Mouse (Mus musculus) limb, embryonic 12.5 days (tissue): ENCODE measurements around the gene Slc15a1. TPM values are rescaled to one million over a fixed set of nuclear protein-coding genes. Genes with fewer than 3 reads are reported as not detected.
A peak's percentile ranks its signal among the peaks of the same experiment; 100 is the strongest.

Experiments used
- ATAC-seq: fragments of 200-750 bp; cut with Nextera tagmentation; 2 replicates; pipeline ENCODE4 v1.8.0; 2017; ENCODE audit warnings: low read depth, moderate TSS enrichment; ENCODE audit not compliant: insufficient number of reproducible peaks, insufficient read depth, low FRiP score, low TSS enrichment
- H3K27ac ChIP-seq: fragments of 300-500 bp; sonication (generic); 2 replicates; pipeline ENCODE4 v1.5.1; 2016; ENCODE audit warnings: mild to moderate bottlenecking, moderate library complexity
- H3K27me3 ChIP-seq: fragments of 300-500 bp; sonication (generic); 2 replicates; pipeline ENCODE4 v1.6.1; 2016; ENCODE audit warnings: mild to moderate bottlenecking, moderate library complexity
- H3K36me3 ChIP-seq: fragments of 300-500 bp; sonication (generic); 2 replicates; pipeline ENCODE4 v1.6.1; 2016; ENCODE audit warnings: mild to moderate bottlenecking, moderate library complexity
- H3K4me1 ChIP-seq: fragments of 300-500 bp; sonication (generic); replicated peaks from 2 replicates; pipeline ENCODE4 v1.6.1; 2016
- H3K4me2 ChIP-seq: fragments of 300-500 bp; sonication (generic); 2 replicates; pipeline ENCODE4 v1.6.1; 2016; ENCODE audit warnings: mild to moderate bottlenecking, moderate library complexity
- H3K4me3 ChIP-seq: fragments of 300-500 bp; sonication (generic); replicated peaks from 2 replicates; pipeline ENCODE4 v1.5.1; 2016; ENCODE audit warnings: mild to moderate bottlenecking
- H3K9ac ChIP-seq: fragments of 300-500 bp; sonication (generic); replicated peaks from 2 replicates; pipeline ENCODE4 v1.6.1; 2016; ENCODE audit warnings: mild to moderate bottlenecking, moderate library complexity
- H3K9me3 ChIP-seq: fragments of 300-500 bp; sonication (generic); 2 replicates; pipeline ENCODE4 v1.6.1; 2016; ENCODE audit warnings: mild to moderate bottlenecking, moderate library complexity
- WGBS: fragments of 180-500 bp; shearing (Covaris S2); methylation state at CpG from one replicate; pipeline ENCODE4 v1.1.7; 2016; 5-methylcytosine and 5-hydroxymethylcytosine counted together
- polyA plus RNA-seq: library from polyadenylated mRNA; unstranded; fragments of >200 nt; fragmentation: Nextera tagmentation; extraction: Ambion mirVana; gene quantifications from 2 replicates; pipeline ENCODE4 v1.2.1, GENCODE M21; 2016

Slc15a1 gene
- polyA plus RNA-seq, 1 experiment from 2014 or later = not detected

GRCm38 (mm10) chr14:121527201-121527600 is 22.1 kb upstream of the Slc15a1 start:
- Histone ChIP-seq H3K4me2 (no peak overlapping the region), H3K9ac (no peak overlapping the region), H3K9me3 (no peaks in the 10 kb centered on the region), H3K27me3 (peaks cover 7% of the 10 kb centered on the region; the same call in 1 of the 2 replicates), H3K4me3 (no peak overlapping the region), H3K4me1 (no peaks in the 10 kb centered on the region), H3K36me3 (no peaks in the 10 kb centered on the region), H3K27ac (no peak overlapping the region)
- no peak for ATAC-seq
- WGBS = 79% methylated on average over 1 of the region's 1 CpGs

- H3K9me3 ChIP-seq = no peaks in the 10 kb centered on the region
- H3K4me2 ChIP-seq = no peak overlapping the region
- H3K4me3 ChIP-seq = no peak overlapping the region
- H3K4me1 ChIP-seq = no peaks in the 10 kb centered on the region
- no peak overlapping the region for H3K9ac ChIP-seq
- ATAC-seq = no peak
- no peaks in the 10 kb centered on the region for H3K27me3 ChIP-seq
- no peak overlapping the region for H3K27ac ChIP-seq
- no peaks in the 10 kb centered on the region for H3K36me3 ChIP-seq
- 85% methylated on average over 4 of the region's 4 CpGs for WGBS
Observed at GRCm38 (mm10) chr14:121521709-121522108, 16.7 kb upstream of the Slc15a1 start.

- ATAC-seq = no peak
- Histone ChIP-seq H3K9ac (no peak overlapping the region), H3K9me3 (0 out of 2 replicates have a peak, but pooled peaks cover 5% of the 10 kb centered on the region), H3K4me1 (no peaks in the 10 kb centered on the region), H3K4me3 (no peak overlapping the region), H3K4me2 (no peak overlapping the region), H3K36me3 (no peaks in the 10 kb centered on the region), H3K27ac (no peak overlapping the region), H3K27me3 (no peaks in the 10 kb centered on the region)
- 80% methylated on average over 5 of the region's 5 CpGs for WGBS
Observed at GRCm38 (mm10) chr14:121516881-121517280, 11.8 kb upstream of the Slc15a1 start.

GRCm38 (mm10) chr14:121508929-121509328 is 3.9 kb upstream of the Slc15a1 start:
- WGBS = 68% methylated on average over 2 of the region's 2 CpGs
- no peaks in the 10 kb centered on the region for H3K36me3 ChIP-seq
- H3K4me3 ChIP-seq = no peak overlapping the region
- H3K4me2 ChIP-seq = no peak overlapping the region
- no peak for ATAC-seq
- peaks cover 6% of the 10 kb centered on the region; the same call in 1 of the 2 replicates for H3K4me1 ChIP-seq
- H3K27ac ChIP-seq = no peak overlapping the region
- 0 out of 2 replicates have a peak, but pooled peaks cover 5% of the 10 kb centered on the region for H3K9me3 ChIP-seq
- H3K27me3 ChIP-seq = peaks cover 37% of the 10 kb centered on the region
- H3K9ac ChIP-seq = no peak overlapping the region

GRCm38 (mm10) chr14:121506336-121506735 is 1.3 kb upstream of the Slc15a1 start:
- ATAC-seq = no peak
- H3K9me3 ChIP-seq = no peaks in the 10 kb centered on the region
- H3K27ac ChIP-seq = no peak overlapping the region
- no peak overlapping the region for H3K9ac ChIP-seq
- peaks cover 6% of the 10 kb centered on the region; the same call in 1 of the 2 replicates for H3K4me1 ChIP-seq
- no peak overlapping the region for H3K4me3 ChIP-seq
- H3K36me3 ChIP-seq = no peaks in the 10 kb centered on the region
- 11% methylated on average over 6 of the region's 6 CpGs for WGBS
- no peak overlapping the region for H3K4me2 ChIP-seq
- H3K27me3 ChIP-seq = peaks cover 56% of the 10 kb centered on the region

- Histone ChIP-seq H3K9ac (no peak overlapping the region), H3K27me3 (peaks cover 64% of the 10 kb centered on the region), H3K4me2 (peak overlapping the region; percentile 42), H3K27ac (no peak overlapping the region), H3K4me1 (peaks cover 6% of the 10 kb centered on the region; the same call in 1 of the 2 replicates), H3K36me3 (no peaks in the 10 kb centered on the region), H3K9me3 (no peaks in the 10 kb centered on the region), H3K4me3 (no peak overlapping the region)
- no peak for ATAC-seq
- 31% methylated on average over 9 of the region's 9 CpGs for WGBS
Observed at GRCm38 (mm10) chr14:121505485-121505860, 421 bp upstream of the Slc15a1 start.

GRCm38 (mm10) chr14:121500577-121500976 is 4.5 kb downstream of the Slc15a1 start:
- Histone ChIP-seq H3K4me1 (peaks cover 6% of the 10 kb centered on the region; the same call in 1 of the 2 replicates), H3K36me3 (no peaks in the 10 kb centered on the region), H3K27me3 (peaks cover 44% of the 10 kb centered on the region), H3K4me3 (no peak overlapping the region), H3K9ac (no peak overlapping the region), H3K4me2 (no peak overlapping the region), H3K27ac (no peak overlapping the region), H3K9me3 (no peaks in the 10 kb centered on the region)
- WGBS = 71% methylated on average over 2 of the region's 2 CpGs
- ATAC-seq = no peak

- no peak overlapping the region for H3K27ac ChIP-seq
- WGBS = 83% methylated on average over 1 of the region's 1 CpGs
Observed at GRCm38 (mm10) chr14:121499769-121500168, 5.3 kb downstream of the Slc15a1 start.

GRCm38 (mm10) chr14:121497800-121498199 is 7.3 kb downstream of the Slc15a1 start:
- WGBS = 93% methylated on average over 1 of the region's 1 CpGs

More at GRCm38 (mm10) chr14:121499769-121500168, 5.3 kb downstream of the Slc15a1 start:
- peaks cover 39% of the 10 kb centered on the region for H3K27me3 ChIP-seq
- no peaks in the 10 kb centered on the region for H3K9me3 ChIP-seq
- H3K36me3 ChIP-seq = no peaks in the 10 kb centered on the region
- no peak for ATAC-seq
- H3K4me3 ChIP-seq = no peak overlapping the region
- no peak overlapping the region for H3K9ac ChIP-seq
- H3K4me1 ChIP-seq = 0 out of 2 replicates have a peak, but pooled peaks cover 2% of the 10 kb centered on the region
- H3K4me2 ChIP-seq = no peak overlapping the region

GRCm38 (mm10) chr14:121495741-121496140 is 9.3 kb downstream of the Slc15a1 start:
- Histone ChIP-seq H3K4me1 (peaks cover 18% of the 10 kb centered on the region), H3K27me3 (peaks cover 7% of the 10 kb centered on the region; the same call in 1 of the 2 replicates), H3K4me2 (no peak overlapping the region), H3K36me3 (no peaks in the 10 kb centered on the region), H3K9me3 (no peaks in the 10 kb centered on the region), H3K9ac (no peak overlapping the region), H3K27ac (no peak overlapping the region), H3K4me3 (no peak overlapping the region)
- ATAC-seq = no peak
- WGBS = 84% methylated on average over 4 of the region's 4 CpGs

More at GRCm38 (mm10) chr14:121497800-121498199, 7.3 kb downstream of the Slc15a1 start:
- Histone ChIP-seq H3K27me3 (peaks cover 20% of the 10 kb centered on the region; the same call in 1 of the 2 replicates), H3K36me3 (no peaks in the 10 kb centered on the region), H3K4me3 (no peak overlapping the region), H3K4me2 (no peak overlapping the region), H3K4me1 (peaks cover 5% of the 10 kb centered on the region), H3K9me3 (no peaks in the 10 kb centered on the region), H3K27ac (no peak overlapping the region), H3K9ac (no peak overlapping the region)
- ATAC-seq = no peak

GRCm38 (mm10) chr14:121495120-121495519 is 9.9 kb downstream of the Slc15a1 start:
- H3K27ac ChIP-seq = no peak overlapping the region
- H3K9ac ChIP-seq = no peak overlapping the region
- H3K27me3 ChIP-seq = 0 out of 2 replicates have a peak, but pooled peaks cover 3% of the 10 kb centered on the region
- WGBS = 79% methylated on average over 2 of the region's 2 CpGs
- H3K9me3 ChIP-seq = no peaks in the 10 kb centered on the region
- no peaks in the 10 kb centered on the region for H3K36me3 ChIP-seq
- no peak for ATAC-seq
- no peak overlapping the region for H3K4me3 ChIP-seq
- peaks cover 18% of the 10 kb centered on the region for H3K4me1 ChIP-seq
- H3K4me2 ChIP-seq = no peak overlapping the region

GRCm38 (mm10) chr14:121494238-121494637 is 10.8 kb downstream of the Slc15a1 start:
- no peak for ATAC-seq
- 55% methylated on average over 2 of the region's 2 CpGs for WGBS

More at GRCm38 (mm10) chr14:121494238-121494637, 10.8 kb downstream of the Slc15a1 start:
- Histone ChIP-seq H3K4me2 (no peak overlapping the region), H3K36me3 (no peaks in the 10 kb centered on the region), H3K27me3 (0 out of 2 replicates have a peak, but pooled peaks cover 3% of the 10 kb centered on the region), H3K4me1 (peaks cover 18% of the 10 kb centered on the region), H3K4me3 (no peak overlapping the region), H3K27ac (no peak overlapping the region), H3K9me3 (no peaks in the 10 kb centered on the region), H3K9ac (no peak overlapping the region)
